Mouse (Mus musculus): ENCODE data around the gene Spry2. TPM values are rescaled to one million over a fixed set of nuclear protein-coding genes. Genes with fewer than 3 reads are reported as not detected.
A peak's percentile ranks its signal among the peaks of the same experiment; 100 is the strongest.

The Spry2 gene
- polyA plus RNA-seq, 2 experiments, result 35.6 to 75.9 TPM

DNA sequence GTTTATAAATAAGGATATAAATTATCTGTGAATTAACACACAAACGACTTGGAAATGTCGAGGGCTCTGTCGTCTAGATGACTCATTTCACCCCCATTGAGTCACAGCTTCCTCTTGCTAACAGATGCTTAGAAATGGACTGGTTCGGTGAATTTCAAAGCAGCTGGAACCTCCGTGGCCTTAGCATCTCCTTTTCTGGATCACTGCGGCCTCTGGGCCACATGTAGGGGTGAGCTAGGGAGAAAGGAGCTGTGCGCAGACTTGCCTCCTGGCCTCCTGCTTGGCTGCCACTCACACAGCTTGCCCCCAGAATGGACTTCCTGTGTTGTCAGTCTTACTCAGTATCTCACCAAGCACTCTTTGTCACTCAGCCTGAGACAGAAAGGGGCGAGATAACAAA, 26.3 kb upstream of the Spry2 start:
- no peak overlapping the region for H3K9ac ChIP-seq (ENCODE audit: low read depth, low read length, severe bottlenecking)
- H3K27ac ChIP-seq (replicated peaks; ENCODE audit: low read depth, low read length), result no peak overlapping the region
- DNase-seq (ENCODE audit: low spot score) (no peak), ATAC-seq (ENCODE audit: low FRiP score, low read depth) (no peak)
- H3K4me1 ChIP-seq (ENCODE audit: control insufficient read depth, insufficient read depth, low read length), result peaks cover 16% of the 10 kb centered on the region; the same call in 1 of the 2 replicates
- no peak overlapping the region for H3K4me2 ChIP-seq (replicated peaks; ENCODE audit: low read depth, low read length, severe bottlenecking)
- 25% methylated on average over 8 of the region's 8 CpGs for WGBS
- no peaks in the 10 kb centered on the region for H3K9me3 ChIP-seq (ENCODE audit: control insufficient read depth, low read length)
- no peaks in the 10 kb centered on the region for H3K27me3 ChIP-seq (ENCODE audit: control insufficient read depth, insufficient read depth, low read length)
- H3K36me3 ChIP-seq (ENCODE audit: control insufficient read depth, insufficient read depth, low read length), result no peaks in the 10 kb centered on the region
- no peak for TF ChIP-seq POLR2A (IDR thresholded peaks at IDR 0.05; ENCODE audit: borderline replicate concordance, extremely low read depth, insufficient read depth, insufficient read length)
- no peak overlapping the region for H3K4me3 ChIP-seq (replicated peaks; ENCODE audit: low read length)

GRCm38 (mm10) chr14:105922427-105922826, 25.8 kb upstream of the Spry2 start:
- no peaks in the 10 kb centered on the region for H3K27me3 ChIP-seq (ENCODE audit: control insufficient read depth, insufficient read depth, low read length)
- no peak for TF ChIP-seq POLR2A (IDR thresholded peaks at IDR 0.05; ENCODE audit: borderline replicate concordance, extremely low read depth, insufficient read depth, insufficient read length)
- no peaks in the 10 kb centered on the region for H3K9me3 ChIP-seq (ENCODE audit: control insufficient read depth, low read length)
- no peaks in the 10 kb centered on the region for H3K36me3 ChIP-seq (ENCODE audit: control insufficient read depth, insufficient read depth, low read length)
- H3K4me3 ChIP-seq (replicated peaks; ENCODE audit: low read length), result no peak overlapping the region
- H3K4me1 ChIP-seq (ENCODE audit: control insufficient read depth, insufficient read depth, low read length), result peaks cover 16% of the 10 kb centered on the region; the same call in 1 of the 2 replicates
- H3K27ac ChIP-seq (replicated peaks; ENCODE audit: low read depth, low read length), result no peak overlapping the region
- H3K4me2 ChIP-seq (replicated peaks; ENCODE audit: low read depth, low read length, severe bottlenecking), result no peak overlapping the region
- 48% methylated on average over 5 of the region's 5 CpGs for WGBS
- no peak overlapping the region for H3K9ac ChIP-seq (ENCODE audit: low read depth, low read length, severe bottlenecking)
- DNase-seq (ENCODE audit: low spot score) (no peak), ATAC-seq (ENCODE audit: low FRiP score, low read depth) (no peak)

GRCm38 (mm10) chr14:105921217-105921695, 24.6 kb upstream of the Spry2 start:
- DNase-seq (ENCODE audit: low spot score) (peak; percentile 22), ATAC-seq (ENCODE audit: low FRiP score, low read depth) (no peak)
- no peak for TF ChIP-seq POLR2A (IDR thresholded peaks at IDR 0.05; ENCODE audit: borderline replicate concordance, extremely low read depth, insufficient read depth, insufficient read length)
- H3K27me3 ChIP-seq (ENCODE audit: control insufficient read depth, insufficient read depth, low read length), result no peaks in the 10 kb centered on the region
- WGBS, result 7% methylated on average over 8 of the region's 8 CpGs
- H3K36me3 ChIP-seq (ENCODE audit: control insufficient read depth, insufficient read depth, low read length), result no peaks in the 10 kb centered on the region
- H3K27ac ChIP-seq (replicated peaks; ENCODE audit: low read depth, low read length), result peak overlapping the region; percentile 58; the same call in 1 of the 2 replicates
- peak overlapping the region; percentile 9; the same call in 1 of the 2 replicates for H3K4me3 ChIP-seq (replicated peaks; ENCODE audit: low read length)
- peak overlapping the region; percentile 34; the same call in 1 of the 2 replicates for H3K4me2 ChIP-seq (replicated peaks; ENCODE audit: low read depth, low read length, severe bottlenecking)
- H3K9me3 ChIP-seq (ENCODE audit: control insufficient read depth, low read length), result no peaks in the 10 kb centered on the region
- H3K4me1 ChIP-seq (ENCODE audit: control insufficient read depth, insufficient read depth, low read length), result peaks cover 16% of the 10 kb centered on the region; the same call in 1 of the 2 replicates
- H3K9ac ChIP-seq (ENCODE audit: low read depth, low read length, severe bottlenecking), result peak overlapping the region; percentile 34; the same call in 1 of the 2 replicates

DNA sequence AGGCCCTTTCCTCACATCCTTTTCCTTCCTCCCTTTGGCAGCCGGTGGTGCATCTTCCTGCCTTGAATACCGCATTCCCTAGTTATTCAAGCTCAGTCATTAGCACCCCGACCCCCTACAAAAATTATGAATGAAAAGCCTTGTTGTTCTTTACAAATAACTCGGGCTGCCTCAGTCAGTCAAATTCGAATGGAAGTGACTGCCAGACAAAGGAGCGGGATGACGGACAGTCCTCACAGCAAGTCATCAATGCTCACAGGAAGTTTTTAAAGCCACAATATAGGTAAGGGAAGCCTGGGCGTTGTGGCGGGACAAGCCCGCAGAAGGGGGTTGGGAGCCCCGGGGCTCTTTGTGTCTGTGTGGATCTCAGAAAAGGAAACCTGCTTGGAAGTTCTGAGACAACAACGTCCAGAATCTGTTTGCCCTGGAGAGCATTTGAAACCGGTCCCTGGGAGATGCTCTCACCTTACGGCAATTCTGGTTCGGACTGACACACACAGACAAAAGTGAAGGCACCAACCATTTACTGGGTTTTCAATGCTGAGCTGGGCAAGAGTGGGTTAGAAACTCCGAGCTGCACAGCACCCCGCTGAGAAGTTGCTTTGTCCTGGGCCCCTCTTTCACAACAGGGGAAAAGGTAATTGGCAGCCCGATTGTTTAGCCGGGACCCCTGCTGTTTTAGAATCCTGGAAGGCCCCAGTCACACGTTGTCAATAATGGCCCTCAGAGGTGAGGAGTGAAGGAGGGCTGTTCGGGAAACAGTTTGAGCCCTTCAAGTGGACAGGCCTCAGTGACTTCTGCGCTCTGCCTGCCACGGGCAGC, 24.0 kb upstream of the Spry2 start:
- Histone ChIP-seq H3K4me3 (replicated peaks; ENCODE audit: low read length) (peak overlapping the region; percentile 9), H3K9ac (ENCODE audit: low read depth, low read length, severe bottlenecking) (peak overlapping the region; percentile 34; the same call in 1 of the 2 replicates), H3K4me1 (ENCODE audit: control insufficient read depth, insufficient read depth, low read length) (peaks cover 16% of the 10 kb centered on the region; the same call in 1 of the 2 replicates), H3K36me3 (ENCODE audit: control insufficient read depth, insufficient read depth, low read length) (no peaks in the 10 kb centered on the region), H3K4me2 (replicated peaks; ENCODE audit: low read depth, low read length, severe bottlenecking) (peak overlapping the region; percentile 34), H3K9me3 (ENCODE audit: control insufficient read depth, low read length) (no peaks in the 10 kb centered on the region), H3K27ac (replicated peaks; ENCODE audit: low read depth, low read length) (peak overlapping the region; percentile 58; the same call in 1 of the 2 replicates), H3K27me3 (ENCODE audit: control insufficient read depth, insufficient read depth, low read length) (no peaks in the 10 kb centered on the region)
- DNase-seq (ENCODE audit: low spot score) (no peak), ATAC-seq (ENCODE audit: low FRiP score, low read depth) (peak; percentile 71)
- TF ChIP-seq POLR2A (IDR thresholded peaks at IDR 0.05; ENCODE audit: borderline replicate concordance, extremely low read depth, insufficient read depth, insufficient read length), result no peak
- 8% methylated on average over 23 of the region's 23 CpGs for WGBS

DNA sequence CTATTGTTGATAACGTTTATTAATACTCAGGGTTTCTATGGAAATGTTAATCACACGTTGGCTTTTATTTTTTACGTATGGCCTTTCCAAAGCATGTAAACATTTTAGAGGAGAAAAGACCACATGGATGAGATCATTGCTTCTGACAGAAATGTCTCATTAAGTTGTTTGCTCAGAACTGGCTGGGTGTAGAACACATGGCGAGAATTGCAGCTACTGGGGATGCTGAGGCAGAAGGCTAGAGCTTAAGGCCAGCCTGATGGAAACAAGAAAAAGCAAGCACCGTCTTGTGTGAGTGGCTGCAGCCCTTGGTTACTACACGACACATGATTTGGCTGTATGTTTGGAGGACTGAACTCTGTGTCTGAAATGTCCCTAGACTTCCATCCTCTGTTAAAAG, 10.6 kb upstream of the Spry2 start:
- 74% methylated on average over 6 of the region's 6 CpGs for WGBS
- Histone ChIP-seq H3K9ac (ENCODE audit: low read depth, low read length, severe bottlenecking) (no peak overlapping the region), H3K9me3 (ENCODE audit: control insufficient read depth, low read length) (0 out of 2 replicates have a peak, but pooled peaks cover 3% of the 10 kb centered on the region), H3K27ac (replicated peaks; ENCODE audit: low read depth, low read length) (no peak overlapping the region), H3K4me1 (ENCODE audit: control insufficient read depth, insufficient read depth, low read length) (no peaks in the 10 kb centered on the region), H3K27me3 (ENCODE audit: control insufficient read depth, insufficient read depth, low read length) (no peaks in the 10 kb centered on the region), H3K4me2 (replicated peaks; ENCODE audit: low read depth, low read length, severe bottlenecking) (no peak overlapping the region), H3K4me3 (replicated peaks; ENCODE audit: low read length) (no peak overlapping the region), H3K36me3 (ENCODE audit: control insufficient read depth, insufficient read depth, low read length) (no peaks in the 10 kb centered on the region)
- no peak for DNase-seq (ENCODE audit: low spot score)
- ATAC-seq (ENCODE audit: low FRiP score, low read depth), result no peak
- TF ChIP-seq POLR2A (IDR thresholded peaks at IDR 0.05; ENCODE audit: borderline replicate concordance, extremely low read depth, insufficient read depth, insufficient read length), result no peak
